Mouse (Mus musculus): ENCODE results near the gene Leng1.
"Not testable (repeated sequence)": the region's sequence is repeated elsewhere in the genome, so short reads cannot be mapped to it uniquely, and the experiment has no call there.

Leng1 gene

DNA sequence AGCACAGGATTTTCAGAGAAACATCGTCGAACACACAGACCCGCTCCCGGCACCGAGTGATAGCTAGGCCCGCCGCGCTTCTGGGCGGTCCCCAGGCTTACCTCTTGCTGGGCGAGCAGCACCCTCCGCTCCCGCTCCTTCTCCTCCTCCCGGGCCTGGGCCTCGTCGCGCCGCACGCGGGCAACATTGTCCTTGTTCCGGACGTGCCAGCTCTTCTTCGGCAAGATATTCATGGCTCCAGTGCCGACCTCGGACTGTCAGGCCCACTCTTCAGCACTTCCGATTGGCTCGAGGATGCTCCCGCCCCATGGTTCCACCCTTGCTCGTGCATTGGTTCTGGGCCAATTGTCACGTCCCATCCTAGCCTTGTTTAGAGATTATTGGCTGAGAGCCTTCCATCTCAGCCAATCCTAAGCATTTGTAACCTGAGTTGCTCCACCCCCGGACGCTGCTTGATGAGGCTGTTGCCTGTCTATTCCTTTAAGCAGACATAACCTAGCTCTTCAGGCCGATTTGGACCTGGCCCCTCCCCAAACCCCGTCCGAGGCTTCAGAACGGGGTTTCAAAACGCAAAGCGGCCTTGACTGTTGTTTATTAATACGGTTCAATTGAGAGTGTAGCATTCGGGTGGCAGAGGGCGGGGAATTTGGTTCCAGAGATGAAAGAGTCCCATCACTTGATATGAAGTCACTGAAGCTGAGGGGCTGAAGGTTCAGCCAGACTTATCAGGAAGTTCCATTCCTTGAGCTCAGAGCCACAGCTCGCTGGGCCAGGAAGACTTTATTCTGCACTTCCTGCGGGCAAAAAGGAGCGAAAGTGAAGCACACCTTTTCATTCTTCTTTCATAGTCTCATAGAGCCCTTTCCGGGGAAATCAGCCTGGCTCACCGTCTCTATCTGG lies at the start of gene Leng1:
TSS of gene Leng1 (minus strand) at position 626 of the 900 bp plus-strand sequence.
- peak; percentile 99 for DNase-seq (ENCODE audit: extremely low read depth, low read depth)

DNA sequence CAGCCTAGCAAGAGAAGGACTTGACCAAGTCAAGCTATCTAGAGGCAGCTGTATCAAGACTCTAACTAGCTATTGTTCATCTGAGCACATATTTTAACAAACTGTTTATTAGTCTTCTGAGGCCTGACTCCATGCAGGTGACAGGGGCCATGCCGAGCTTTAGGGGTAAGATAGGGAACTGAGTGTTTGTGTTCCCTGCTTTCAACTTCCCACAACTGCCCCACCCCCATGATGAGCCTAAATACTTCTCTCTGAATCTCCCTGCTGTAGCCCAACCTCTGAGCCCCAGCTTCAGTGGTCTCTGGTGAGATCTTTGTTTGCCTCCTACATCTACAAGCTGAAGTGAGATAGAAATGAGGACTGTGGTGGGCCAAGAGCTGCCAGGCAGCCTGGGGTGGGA lies 49.6 kb upstream of the Leng1 start:
- DNase-seq (ENCODE audit: extremely low read depth, low read depth), result no peak

DNA sequence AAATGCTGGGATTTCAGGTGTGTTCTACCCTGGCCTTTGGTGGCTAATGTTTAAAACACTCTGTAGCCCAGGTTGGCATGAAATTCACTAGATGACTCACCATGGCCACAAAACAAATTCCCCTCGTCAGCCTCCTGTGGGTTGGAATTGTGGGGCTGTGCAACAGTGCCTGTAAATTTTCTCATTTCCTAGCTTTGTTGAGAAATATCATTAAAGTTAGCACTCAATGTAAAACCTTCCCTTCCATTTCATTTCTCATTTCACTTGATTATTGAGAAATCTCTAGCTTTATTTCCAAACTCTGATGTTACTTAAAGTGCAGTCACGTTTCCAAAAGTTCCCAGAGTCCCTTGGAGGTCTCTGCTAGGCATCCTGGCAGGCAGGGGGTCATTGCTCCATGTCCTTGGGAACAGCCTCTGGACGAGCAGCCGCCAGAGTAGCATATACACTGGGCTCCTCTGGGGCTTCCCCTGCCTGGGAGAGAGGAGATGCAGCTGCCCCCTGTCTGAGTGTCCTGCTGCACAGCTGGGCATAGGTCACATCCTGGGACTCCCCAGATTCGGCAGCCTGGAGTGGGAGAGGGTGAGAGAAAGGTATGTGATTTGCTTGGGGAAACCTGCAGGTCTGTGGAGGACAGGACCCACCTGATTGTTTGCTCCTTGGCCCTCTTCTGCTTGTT lies 46.8 kb upstream of the Leng1 start:
- DNase-seq (ENCODE audit: extremely low read depth, low read depth), result no peak

DNA sequence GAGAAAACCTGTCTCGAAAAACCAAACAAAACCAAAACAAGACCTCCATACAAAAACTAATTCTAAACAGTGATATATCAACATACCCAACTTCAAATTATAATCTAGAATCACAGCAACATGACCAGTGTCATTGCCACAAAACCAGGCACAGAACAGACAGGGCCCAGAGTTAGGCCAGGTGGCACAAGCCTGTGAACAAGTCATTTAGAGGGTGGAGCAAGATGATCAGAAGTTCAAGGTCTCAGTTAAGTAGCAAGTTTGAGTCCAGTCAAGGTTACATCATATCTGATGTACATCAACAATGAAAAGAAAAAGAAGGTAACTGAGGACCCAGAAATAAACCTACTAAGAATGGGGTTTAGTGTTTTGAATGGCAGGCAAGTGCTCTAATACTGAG lies 43.4 kb upstream of the Leng1 start:
- no peak for DNase-seq (ENCODE audit: extremely low read depth, low read depth)

DNA sequence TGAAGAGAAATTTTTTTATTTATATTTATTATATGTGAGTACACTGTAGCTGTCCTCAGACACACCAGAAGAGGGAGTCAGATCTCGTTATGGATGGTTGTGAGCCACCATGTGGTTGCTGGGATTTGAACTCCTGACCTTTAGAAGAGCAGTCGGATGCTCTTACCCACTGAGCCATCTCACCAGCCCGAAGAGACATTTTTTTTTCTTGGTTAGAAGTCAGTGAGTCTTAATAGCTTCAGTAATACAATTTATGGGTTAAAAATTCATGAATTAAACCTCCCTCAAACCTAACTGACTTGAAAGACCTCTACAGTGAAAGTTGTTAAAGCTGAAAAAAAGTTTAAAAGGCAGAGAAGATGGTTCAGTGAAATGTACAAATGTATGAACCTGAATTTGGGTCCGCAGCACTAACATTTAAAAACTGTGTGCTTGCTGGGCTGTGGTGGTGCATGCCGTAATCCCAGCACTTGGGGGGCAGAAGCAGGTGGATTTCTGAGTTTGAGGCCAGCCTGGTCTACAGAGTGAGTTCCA lies 42.9 kb upstream of the Leng1 start:
- DNase-seq (ENCODE audit: extremely low read depth, low read depth), result not testable (repeated sequence)

DNA sequence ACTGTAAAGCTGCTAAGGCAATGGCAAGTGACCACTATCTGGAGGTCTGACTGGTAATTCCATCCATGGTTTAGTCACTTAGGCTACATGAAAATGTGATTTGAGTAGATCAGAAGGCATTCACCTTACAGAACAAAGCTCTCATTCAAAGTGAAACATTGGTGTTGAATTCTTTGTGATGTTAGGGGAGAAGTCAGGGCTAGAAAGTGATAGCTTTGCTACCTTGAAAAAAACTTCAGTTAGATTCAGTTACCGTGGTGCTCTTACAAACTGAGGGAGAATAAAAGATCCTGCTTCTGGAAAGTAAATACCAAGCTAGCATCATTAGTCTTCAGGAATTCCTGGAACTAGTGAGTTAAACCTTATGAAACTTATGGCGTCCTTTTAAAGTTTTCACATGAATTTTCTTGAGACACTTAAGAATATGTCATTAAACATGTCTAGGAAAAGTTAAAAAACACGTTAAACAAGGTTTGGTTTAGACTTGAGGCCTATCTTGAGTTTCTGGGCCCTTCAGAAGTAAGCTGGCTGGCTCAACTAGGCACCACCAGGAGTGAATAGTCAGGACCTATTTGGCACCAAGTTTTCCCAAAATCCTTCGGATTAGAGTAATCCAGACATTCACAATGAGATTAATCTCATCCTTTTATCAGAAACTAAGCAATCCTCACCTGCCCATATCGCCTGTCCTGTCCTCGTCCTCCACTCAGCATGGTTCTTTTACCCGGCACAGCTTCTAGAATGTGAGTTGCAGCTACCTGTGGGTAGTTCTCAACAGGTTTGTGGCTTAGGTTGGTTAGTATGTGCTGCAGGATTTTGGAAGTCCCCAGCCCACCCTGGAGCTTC lies 42.2 kb upstream of the Leng1 start:
- no peak for DNase-seq (ENCODE audit: extremely low read depth, low read depth)

DNA sequence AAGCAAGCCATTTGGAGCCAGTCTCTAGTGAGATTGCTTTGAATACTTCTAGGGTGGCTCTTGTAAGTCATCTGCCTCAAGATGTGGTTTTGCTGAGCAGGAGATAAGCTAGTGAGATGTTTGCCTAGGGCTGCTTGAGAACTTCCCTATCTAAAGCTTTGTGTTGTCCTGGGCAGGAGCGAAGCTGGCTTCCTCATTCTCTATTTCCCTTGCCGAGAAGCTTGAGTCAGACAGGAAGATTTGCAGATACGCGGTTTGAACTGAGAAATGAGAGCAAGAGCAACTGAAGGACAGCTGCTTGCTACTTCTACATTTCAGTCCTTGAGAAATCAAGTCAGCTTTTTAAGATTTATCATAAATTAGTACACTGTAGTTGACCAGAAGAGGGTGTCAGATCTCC lies 41.4 kb upstream of the Leng1 start:
- DNase-seq (ENCODE audit: extremely low read depth, low read depth), result peak; percentile 98

DNA sequence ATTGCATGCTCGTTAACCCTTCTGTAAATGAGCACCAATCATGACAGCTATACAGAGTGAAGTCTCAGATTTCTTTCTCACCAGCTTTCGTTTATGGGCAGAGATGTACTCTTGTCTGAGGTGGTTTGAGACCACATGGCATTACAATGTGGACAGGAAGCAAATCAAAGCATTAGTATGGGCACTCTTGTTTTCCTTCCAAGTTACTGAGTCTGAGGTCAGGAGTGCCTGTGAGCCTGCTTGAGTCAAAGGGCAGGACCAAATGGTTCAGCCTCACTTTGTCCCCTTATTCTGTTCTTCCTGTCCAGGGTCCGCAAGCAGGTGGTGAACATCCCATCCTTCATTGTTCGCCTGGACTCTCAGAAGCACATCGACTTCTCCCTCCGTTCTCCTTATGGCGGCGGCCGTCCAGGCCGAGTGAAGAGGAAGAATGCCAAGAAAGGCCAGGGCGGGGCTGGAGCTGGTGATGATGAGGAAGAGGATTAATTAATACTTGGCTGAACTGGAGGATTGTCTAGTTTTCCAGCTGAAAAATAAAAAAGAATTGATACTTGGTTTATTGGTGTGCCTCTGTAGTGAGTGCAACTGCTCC lies 40.8 kb upstream of the Leng1 start:
- no peak for DNase-seq (ENCODE audit: extremely low read depth, low read depth)

DNA sequence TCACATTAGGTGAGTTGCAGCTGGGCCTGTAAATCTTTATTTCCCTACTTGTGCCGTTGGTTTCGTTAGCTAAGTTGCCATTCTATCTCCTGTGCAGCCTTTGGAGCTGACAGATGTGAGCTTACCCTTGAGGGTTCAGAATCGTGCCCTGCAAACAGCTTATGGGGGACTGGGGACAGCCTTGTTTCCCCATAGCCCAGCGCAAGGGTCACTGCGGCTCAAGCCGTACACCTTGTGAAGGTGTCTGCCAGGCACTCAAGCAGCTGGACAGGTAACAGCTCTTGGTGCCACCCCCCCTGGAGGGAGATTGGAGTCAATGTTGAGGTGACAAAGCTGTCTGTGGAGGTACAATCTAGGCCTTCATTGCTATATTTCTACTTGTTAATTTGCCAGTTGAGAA lies 40.3 kb upstream of the Leng1 start:
- no peak for DNase-seq (ENCODE audit: extremely low read depth, low read depth)

DNA sequence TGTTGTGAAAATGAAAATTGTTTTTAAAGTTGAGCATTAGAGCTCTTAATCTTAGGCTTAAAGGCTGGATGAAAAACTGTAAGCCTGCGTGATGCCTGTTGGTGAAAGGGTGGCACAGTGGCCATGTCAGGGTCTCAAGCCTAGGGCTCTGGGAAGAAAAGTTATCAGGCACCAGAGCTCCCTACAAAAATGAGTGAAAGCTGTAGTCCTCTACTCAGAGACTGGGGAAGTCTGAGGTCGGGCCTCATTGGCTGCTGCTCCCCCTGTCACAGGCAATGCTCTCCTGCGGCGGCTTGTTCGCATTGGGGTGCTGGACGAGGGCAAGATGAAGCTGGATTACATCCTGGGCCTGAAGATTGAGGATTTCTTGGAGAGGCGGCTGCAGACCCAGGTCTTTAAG lies 39.8 kb upstream of the Leng1 start:
- not testable (repeated sequence) for DNase-seq (ENCODE audit: extremely low read depth, low read depth)

DNA sequence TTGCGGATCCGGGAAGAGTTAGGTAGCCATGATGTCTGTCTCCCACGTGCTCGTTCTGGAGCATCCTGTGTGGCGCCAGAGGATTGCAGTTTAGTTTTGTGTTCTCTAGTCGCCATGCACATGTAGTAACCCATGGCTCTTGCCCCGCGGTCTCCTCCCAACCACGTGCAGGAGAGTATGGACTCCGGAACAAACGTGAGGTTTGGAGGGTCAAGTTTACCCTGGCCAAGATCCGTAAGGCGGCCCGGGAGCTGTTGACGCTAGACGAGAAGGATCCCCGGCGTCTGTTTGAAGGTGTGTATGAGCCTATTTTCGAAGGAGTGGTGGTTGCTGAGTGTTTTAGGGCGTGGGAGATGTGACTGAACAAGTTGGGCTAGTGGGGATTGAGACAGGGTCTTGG lies 38.8 kb upstream of the Leng1 start:
- DNase-seq (ENCODE audit: extremely low read depth, low read depth), result no peak

DNA sequence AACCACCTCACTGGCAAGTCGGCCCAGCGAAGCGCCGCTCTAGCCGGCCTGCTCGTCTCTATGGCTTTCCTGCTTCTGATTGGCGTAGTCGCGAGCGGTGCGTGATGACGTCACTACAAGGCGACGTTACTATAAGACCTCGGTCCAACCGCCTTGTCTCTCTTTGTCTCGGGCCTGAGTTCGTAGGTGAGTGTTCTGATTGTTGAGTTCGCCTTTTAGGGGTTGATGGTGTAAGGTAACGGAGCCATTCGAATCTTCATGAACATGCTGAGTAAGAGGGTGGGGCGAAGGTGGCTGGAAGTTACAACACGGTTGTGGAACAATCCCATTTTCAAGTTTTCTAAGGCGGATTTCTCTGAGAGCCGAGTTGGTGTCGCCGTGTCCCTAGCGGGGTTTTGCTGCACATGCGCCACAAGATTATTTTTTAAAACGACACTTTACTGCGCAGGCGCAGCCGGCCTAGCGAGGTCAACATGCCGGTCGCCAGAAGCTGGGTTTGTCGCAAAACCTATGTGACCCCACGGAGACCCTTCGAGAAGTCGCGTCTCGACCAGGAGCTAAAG lies 38.3 kb upstream of the Leng1 start, which contains the start of gene Rps9:
TSS of gene Rps9 (plus strand) at position 115 of the 563 bp plus-strand sequence.
- peak; percentile 93 for DNase-seq (ENCODE audit: extremely low read depth, low read depth)

DNA sequence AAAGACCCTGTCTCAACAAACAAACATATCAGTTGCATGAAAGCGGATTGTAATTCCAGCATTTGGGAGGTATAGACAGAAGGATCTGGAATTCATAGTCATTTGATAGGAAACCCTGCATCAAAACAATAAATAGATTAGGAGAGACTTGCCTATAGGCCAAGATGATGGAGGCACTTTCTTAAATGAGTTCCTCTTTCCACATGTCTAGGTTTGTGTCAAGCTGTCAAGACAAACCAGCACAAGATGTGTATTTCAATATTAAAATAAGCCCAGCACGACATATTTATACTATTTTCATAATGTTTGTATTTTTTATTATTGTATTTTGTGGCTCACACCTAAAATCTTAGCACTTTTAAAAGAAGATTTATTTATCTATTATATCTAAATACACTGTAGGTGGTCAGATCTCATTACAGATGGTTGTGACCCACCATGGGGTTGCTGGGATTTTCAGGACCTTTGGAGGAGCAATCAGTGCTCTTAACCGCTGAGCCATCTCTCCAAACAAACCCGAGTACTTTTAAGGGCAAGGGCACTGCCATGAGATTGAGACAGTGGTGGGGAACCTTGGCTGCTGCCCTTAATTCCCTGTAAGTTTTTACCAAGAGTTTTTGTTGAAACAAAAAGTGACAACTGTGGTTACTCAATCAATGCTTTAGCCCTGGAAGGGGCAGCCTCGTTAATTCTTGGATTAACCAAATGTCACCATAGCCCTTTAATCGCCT lies 37.7 kb upstream of the Leng1 start:
- DNase-seq (ENCODE audit: extremely low read depth, low read depth), result no peak

DNA sequence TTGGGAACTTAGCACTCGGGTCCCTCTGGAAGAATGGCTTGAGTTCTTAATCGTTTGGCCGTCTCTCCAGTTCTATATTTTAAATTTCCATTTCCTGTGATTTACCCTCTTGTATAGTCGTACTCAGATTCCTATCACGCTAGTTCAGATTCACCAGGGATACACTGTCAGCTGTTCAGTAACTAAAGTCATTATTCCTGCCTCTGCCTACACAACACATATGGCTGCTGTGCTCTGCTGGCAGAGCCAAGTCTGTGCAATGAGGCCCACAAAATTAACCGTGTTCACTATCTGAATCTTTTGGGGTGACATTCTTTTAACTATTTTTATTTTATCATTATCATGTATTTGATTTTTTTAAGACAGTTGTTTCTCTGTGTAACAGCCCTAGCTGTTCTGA lies 32.8 kb upstream of the Leng1 start:
- DNase-seq (ENCODE audit: extremely low read depth, low read depth), result no peak

DNA sequence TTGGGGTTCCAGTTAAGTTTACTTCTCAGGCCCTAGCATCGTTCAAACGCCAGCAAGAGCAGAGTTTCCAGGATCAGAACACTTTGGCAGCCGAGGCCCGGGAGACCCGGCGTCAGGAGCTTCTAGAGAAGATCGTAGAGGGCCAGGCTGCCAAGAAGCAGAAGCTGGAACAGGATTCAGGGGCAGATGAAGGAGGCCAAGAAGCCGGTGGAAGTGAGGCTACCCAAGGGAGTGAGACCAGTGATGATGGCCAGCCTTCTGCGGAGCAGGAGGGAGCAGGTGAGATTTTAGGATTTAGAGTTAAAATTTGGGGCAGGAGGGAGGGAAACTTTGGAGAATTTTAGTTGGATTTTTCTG lies 29.3 kb upstream of the Leng1 start:
- DNase-seq (ENCODE audit: extremely low read depth, low read depth), result not testable (repeated sequence)

DNA sequence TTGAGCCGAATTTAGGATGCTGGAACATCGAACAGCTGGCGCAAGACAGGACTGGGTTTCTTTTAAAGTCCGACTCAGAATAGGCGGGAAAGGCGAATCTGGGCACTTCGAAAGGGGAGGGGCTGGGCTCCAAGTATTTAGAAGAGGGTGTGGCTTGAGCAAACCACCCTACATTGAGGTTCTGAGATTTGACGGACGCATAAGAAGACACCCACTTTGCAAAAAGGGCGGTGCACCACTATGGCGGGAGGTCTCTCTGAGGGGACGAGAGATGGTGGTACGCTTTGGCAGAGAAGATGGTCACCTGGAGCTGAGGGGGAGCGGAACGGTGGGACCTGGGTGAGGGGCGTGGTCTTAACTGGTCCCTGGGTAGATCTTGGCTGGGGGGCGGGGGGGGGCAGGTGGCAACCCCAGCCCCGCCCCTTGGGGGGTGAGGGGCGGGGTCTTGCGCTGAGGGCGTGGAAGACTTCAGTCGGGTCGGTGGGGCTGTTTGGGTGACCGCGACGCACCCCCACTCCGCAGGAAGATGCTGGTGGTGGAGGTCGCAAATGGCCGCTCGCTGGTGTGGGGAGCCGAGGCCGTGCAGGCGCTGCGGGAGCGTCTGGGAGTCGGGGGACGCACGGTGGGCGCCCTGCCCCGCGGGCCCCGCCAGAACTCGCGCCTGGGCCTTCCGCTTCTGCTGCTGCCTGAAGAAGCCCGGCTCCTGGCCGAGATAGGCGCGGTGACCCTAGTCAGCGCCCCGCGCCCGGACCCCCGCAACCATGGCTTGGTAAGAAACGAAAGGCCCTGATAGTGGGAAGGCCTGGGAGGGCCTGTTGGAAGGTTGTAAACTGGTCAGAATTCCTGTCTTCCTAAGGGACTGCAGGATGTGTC lies 28.7 kb upstream of the Leng1 start:
- peak; percentile 83 for DNase-seq (ENCODE audit: extremely low read depth, low read depth)

DNA sequence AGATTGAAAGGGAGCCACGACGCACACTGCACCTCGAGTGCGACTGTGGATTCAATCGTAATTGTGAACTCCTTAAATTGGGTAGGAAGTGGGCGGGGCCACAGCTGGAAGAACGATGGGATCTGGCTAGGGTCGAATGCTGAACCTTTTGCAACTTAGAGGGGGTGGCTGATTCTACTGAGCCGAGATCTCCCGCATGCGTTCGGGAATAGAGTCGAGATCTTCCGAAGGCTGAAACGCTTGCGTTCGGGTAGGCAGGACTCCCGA lies 28.1 kb upstream of the Leng1 start:
- DNase-seq (ENCODE audit: extremely low read depth, low read depth), result no peak

DNA sequence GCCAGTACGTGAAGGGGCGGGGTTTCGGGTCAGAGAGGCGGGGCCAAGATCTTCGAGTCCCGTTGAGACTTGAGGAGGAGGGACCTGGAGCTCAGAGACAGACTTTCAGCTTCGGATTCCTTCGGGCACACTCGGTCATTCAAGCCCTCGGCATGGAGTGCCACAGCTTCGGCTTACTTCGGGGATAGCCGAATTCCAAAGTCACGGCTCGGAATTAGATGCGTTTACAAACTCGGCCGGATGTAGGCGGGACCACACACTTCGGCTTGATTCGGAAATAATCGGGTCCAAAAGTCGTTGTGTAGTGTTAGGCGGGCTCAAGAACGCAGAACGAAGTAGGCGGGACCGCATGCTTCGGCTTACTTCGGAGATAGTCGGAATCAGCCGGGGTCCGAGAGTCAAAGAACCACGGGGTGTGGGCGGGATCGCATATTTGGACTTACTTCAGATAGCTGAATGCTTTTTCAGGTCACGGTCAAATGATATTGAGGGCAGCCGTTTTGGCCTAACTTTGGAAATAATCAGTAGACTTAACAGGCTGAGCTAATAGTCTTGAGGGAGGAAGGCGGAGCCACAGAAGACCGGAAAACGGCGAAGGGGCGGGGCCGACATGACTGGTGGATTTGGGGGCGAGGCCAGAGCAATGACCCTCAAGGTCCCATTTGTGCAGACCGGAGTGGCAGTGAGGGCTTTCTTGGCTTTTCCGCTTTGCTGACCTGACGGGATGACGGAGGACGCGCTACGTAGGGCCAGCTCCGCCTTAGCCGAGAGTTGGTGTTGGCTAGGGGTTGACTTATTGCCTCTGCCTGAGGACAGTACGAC lies 27.6 kb upstream of the Leng1 start, which contains the start of gene Mboat7:
TSS of gene Mboat7 (minus strand) at position 537 of the 822 bp plus-strand sequence.
- peak; percentile 94 for DNase-seq (ENCODE audit: extremely low read depth, low read depth)
